Mouse (Mus musculus) frontal cortex, postnatal 10 days (tissue): ENCODE measurements around the gene Ptgfrn.
A peak's percentile ranks its signal among the peaks of the same experiment; 100 is the strongest.

Experiments
- DNase-seq, 2 experiments: peaks; one replicate each; pipeline ENCODE4 v3.0.0; 2022; ENCODE audit warnings: low spot score in 2 of 2, mixed read lengths in 1 of 2

Gene Ptgfrn

GRCm38 (mm10) chr3:101078344-101078743 is 31.7 kb downstream of the Ptgfrn start:
- no peak for DNase-seq

- DNase-seq = no peak
These were observed 32.4 kb downstream of the Ptgfrn start for GRCm38 (mm10) chr3:101077710-101078100.

- DNase-seq = no peak
These were observed 32.9 kb downstream of the Ptgfrn start for GRCm38 (mm10) chr3:101076966-101077709.

DNA sequence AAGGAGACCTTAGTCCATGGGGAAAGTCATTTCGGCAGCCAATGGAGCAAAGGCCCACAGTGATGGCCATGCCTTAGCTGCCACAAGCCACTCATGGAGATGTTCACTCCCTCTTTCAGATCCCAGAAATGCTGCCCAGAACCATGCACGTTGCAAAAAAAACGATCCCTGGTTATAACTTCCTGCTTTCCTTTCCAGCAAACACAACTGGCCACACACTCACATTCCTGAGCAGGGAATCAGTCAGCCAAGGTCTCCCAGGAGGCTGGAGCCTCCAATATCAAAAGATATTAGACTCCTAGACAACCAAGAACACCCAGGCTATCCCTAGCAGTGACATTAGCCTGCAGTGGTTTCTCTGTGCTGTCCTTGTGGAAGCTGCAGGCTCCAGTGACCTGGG is 34.2 kb downstream of the Ptgfrn start:
- no peak for DNase-seq

- no peak for DNase-seq
These were observed 36.7 kb downstream of the Ptgfrn start for GRCm38 (mm10) chr3:101073384-101073783.

- no peak for DNase-seq
These were observed 37.4 kb downstream of the Ptgfrn start for GRCm38 (mm10) chr3:101072506-101073215.

DNA sequence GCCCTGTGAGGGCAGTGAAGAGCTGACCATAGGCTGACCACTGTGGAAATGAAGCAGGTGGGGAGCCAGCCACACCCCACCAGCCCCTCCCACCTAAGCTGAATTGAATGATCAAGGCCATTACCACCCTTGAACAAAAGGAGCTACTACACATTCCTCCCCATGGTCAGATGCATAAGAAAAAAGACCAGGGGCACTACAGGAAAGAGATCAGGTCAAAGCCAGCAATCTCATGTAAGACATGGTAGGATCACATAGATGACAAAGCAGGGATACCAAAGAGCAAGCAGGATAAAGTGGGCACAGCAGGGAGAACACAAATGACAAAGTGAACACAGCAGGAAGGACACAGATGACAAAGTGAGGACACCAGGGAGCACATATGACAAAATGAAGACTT is 38.5 kb downstream of the Ptgfrn start:
- DNase-seq = no peak

GRCm38 (mm10) chr3:101070796-101071235 is 39.3 kb downstream of the Ptgfrn start:
- DNase-seq = no peak

DNA sequence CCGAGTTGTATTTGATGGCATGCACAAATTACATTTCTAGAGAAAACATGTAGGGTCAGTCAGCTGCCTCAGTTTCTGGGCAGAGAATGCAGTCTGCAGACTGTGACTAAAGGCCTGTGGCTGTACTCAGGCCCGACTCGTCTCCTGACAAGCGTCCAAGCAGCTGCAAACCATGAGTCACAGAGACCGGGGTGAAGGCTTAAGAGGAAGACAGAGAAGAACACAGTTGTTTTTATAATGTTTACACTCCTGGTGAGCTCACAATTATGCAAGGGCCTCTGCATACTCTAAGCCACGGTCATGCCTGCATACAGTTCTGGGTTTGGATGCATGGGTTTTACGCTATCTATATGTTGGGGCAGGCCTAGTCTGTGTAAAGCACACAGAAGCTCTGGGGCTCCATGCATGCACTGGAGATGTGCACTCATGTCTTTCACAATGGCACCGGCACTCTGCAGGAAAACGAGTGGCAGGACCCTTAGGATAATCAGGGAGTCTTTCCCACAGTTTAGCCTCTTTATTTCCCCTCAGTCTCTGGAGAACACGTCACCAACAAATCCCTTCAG is 39.8 kb downstream of the Ptgfrn start:
- no peak for DNase-seq

DNA sequence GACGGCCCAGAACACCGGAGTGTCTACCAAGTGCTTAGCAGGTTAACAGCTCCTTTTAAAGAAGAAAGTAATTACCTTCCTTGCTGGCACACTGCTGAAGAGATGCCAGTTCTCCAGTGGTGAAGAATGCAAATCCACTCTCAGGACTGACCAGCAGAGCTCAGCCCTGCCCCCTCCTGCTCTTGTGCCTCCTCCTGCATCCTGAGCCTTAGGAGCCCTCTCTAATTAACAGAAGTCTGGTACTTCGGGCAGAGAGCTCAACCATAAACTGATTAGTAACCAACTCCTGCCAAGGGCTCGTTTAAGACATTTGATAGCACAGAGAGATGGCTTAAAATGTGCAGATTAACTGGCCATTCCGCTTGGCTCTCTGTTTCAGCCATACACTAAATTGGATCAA is 41.4 kb downstream of the Ptgfrn start:
- no peak for DNase-seq

- no peak for DNase-seq
These were observed 43.9 kb downstream of the Ptgfrn start for GRCm38 (mm10) chr3:101066175-101066574.

GRCm38 (mm10) chr3:101061865-101062585 is 48.1 kb downstream of the Ptgfrn start:
- peak in 1 of 2 experiments; percentile 34 for DNase-seq

DNA sequence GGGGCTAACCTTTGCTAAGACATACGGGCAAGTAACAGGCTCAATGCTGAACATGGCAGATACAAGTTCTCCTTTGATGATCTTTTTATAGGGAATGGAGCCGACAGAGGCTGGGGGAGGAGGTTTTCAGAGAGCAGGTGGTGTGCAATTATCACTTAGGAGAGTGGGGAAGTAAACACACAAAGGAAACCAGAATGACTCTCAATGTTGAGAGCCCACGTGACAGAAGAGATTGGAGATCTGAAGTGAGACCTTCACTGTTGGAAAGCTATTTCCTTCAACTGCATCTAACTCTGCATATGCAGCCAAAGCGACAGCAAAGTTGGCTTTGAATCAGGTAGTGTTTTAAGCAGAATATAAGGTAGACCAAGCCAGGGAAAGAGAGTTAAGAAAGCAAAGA is 50.9 kb downstream of the Ptgfrn start:
- DNase-seq = no peak

- no peak for DNase-seq
These were observed 51.9 kb downstream of the Ptgfrn start for GRCm38 (mm10) chr3:101058203-101058602.

DNA sequence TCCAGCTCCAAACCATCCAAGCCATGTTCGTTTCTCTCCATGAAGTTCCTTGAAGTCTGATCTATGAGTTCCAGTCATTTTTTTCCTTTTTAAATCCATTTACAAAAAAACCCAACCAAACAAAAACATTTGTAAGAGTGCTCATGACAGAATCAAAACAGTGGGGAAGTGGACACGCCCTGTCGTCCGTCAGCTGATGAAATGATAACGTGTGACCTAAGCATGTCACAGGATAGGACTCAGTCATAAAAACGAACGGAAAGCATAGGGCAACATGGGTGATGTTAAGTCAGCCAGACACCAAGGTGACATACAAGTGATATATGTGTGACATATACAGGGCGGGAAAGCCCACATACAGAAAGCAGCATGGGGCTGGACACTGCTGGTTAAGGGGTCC is 54.9 kb downstream of the Ptgfrn start:
- no peak for DNase-seq

GRCm38 (mm10) chr3:101051601-101052000 is 58.5 kb downstream of the Ptgfrn start:
- DNase-seq = no peak

- DNase-seq = no peak
These were observed 60.1 kb downstream of the Ptgfrn start for GRCm38 (mm10) chr3:101049997-101050396.

- DNase-seq = no peak
These were observed 61.3 kb downstream of the Ptgfrn start for GRCm38 (mm10) chr3:101048781-101049180.

DNA sequence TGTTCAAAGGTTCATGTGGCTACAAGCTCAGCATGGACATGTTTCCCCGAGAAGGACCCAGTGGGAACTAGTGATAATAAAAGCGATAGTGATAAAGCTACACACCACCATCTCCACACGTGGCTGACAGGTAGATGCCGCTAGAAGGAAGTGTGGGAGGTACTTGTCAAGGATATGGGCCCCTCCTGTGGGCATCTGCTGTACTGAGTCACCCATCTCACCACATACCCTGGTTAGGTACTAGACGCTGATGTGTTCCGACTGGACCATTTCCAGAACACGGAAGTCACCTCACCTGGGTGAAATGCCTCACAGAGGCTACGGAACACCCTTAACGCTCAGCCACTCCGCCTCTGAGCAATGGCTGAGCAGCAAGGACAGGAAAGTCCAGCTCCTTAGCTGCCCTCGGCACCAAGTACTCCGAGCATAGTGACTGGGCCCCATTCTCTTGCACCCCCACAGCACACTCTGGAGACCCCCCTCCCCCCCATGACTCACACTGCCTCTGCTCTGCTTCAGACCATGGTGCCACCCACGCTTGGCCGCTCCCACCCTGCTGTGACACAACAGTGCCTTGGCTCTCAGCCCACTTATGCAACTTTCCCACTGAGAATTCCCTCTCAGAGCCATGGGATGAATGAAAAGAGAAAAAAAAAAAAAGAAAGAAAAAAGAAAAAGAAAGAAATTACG is 62.3 kb downstream of the Ptgfrn start:
- peak; percentile 50 to 59 for DNase-seq

- DNase-seq = no peak
These were observed 64.6 kb downstream of the Ptgfrn start for GRCm38 (mm10) chr3:101045431-101045830.

DNA sequence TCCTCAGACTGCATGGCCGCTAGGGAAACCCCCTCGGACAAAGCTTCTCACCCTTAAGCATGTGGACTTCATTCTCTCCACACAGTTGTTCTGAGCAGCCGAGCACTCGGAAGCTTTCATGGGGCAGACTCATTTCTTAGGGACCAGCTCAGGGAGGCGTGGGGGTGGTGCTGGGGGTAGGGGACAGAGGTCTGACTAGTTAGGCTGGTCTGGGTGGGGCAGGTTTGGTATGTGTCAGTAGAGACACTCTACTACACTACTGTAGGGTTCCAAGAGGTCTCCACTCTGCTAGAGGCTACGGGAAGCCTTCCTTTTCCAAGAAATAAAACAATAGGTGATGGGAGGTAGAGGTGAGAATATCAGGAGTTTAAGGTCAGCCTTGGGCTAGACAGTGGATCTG is 65.4 kb downstream of the Ptgfrn start:
- DNase-seq = no peak

- no peak for DNase-seq
These were observed 68.1 kb downstream of the Ptgfrn start for GRCm38 (mm10) chr3:101041997-101042396.
